Mouse (Mus musculus): ENCODE measurements around the gene Tsga10. TPM values are rescaled to one million over a fixed set of nuclear protein-coding genes. Genes with fewer than 3 reads are reported as not detected.

Tsga10 gene
- polyA plus RNA-seq (2016; fragmentation: Nextera tagmentation; extraction: Ambion mirVana): 6.9 and 7.1 TPM in 2 replicates

- Histone ChIP-seq H3K27me3 (ENCODE audit: low read depth, poor library complexity, severe bottlenecking) (no peaks in the 10 kb centered on the region), H3K4me3 (peak within 1 kb of the TSS; percentile 74), H3K36me3 (no peaks in the 10 kb centered on the region), H3K9me3 (replicated peaks) (no peaks in the 10 kb centered on the region), H3K4me1 (0 out of 2 replicates have a peak, but pooled peaks cover 4% of the 10 kb centered on the region), H3K27ac (peak within 1 kb of the TSS; percentile 85)
- WGBS: 83% methylated on average over 6 of the region's 6 CpGs
- DNase-seq (ENCODE audit: low spot score): no peak
Measured at GRCm38 (mm10) chr1:37866286-37866685, at the start of gene Tsga10. Gene Tsga10 (minus strand): TSS chr1:37866429.

- Histone ChIP-seq H3K27me3 (ENCODE audit: low read depth, poor library complexity, severe bottlenecking) (no peaks in the 10 kb centered on the region), H3K36me3 (no peaks in the 10 kb centered on the region), H3K9me3 (replicated peaks) (no peaks in the 10 kb centered on the region), H3K27ac (no peak overlapping the region), H3K4me1 (peaks cover 2% of the 10 kb centered on the region; the same call in 1 of the 2 replicates), H3K4me3 (no peak overlapping the region)
- DNase-seq (ENCODE audit: low spot score): no peak
- 79% methylated on average over 2 of the region's 2 CpGs for WGBS
Measured at GRCm38 (mm10) chr1:37912751-37913150, 46.5 kb upstream of the Tsga10 start.

GRCm38 (mm10) chr1:37903178-37903577, 36.9 kb upstream of the Tsga10 start:
- Histone ChIP-seq H3K4me1 (no peaks in the 10 kb centered on the region), H3K9me3 (replicated peaks) (no peaks in the 10 kb centered on the region), H3K27me3 (ENCODE audit: low read depth, poor library complexity, severe bottlenecking) (no peaks in the 10 kb centered on the region), H3K4me3 (no peak overlapping the region), H3K27ac (no peak overlapping the region), H3K36me3 (peaks cover 24% of the 10 kb centered on the region)
- 41% methylated on average over 6 of the region's 6 CpGs for WGBS
- no peak for DNase-seq (ENCODE audit: low spot score)

- Histone ChIP-seq H3K27me3 (ENCODE audit: low read depth, poor library complexity, severe bottlenecking) (no peaks in the 10 kb centered on the region), H3K27ac (no peak overlapping the region)
Measured at GRCm38 (mm10) chr1:37900288-37900687, 34.1 kb upstream of the Tsga10 start.

GRCm38 (mm10) chr1:37899816-37900215, 33.6 kb upstream of the Tsga10 start:
- 79% methylated on average over 4 of the region's 4 CpGs for WGBS
- no peaks in the 10 kb centered on the region for H3K9me3 ChIP-seq (replicated peaks)
- H3K4me1 ChIP-seq: no peaks in the 10 kb centered on the region
- H3K27ac ChIP-seq: no peak overlapping the region
- H3K4me3 ChIP-seq: no peak overlapping the region
- H3K27me3 ChIP-seq (ENCODE audit: low read depth, poor library complexity, severe bottlenecking): no peaks in the 10 kb centered on the region
- H3K36me3 ChIP-seq: peaks cover 58% of the 10 kb centered on the region
- DNase-seq (ENCODE audit: low spot score): no peak

More at GRCm38 (mm10) chr1:37900288-37900687, 34.1 kb upstream of the Tsga10 start:
- Histone ChIP-seq H3K4me1 (no peaks in the 10 kb centered on the region), H3K36me3 (peaks cover 53% of the 10 kb centered on the region), H3K4me3 (no peak overlapping the region), H3K9me3 (replicated peaks) (no peaks in the 10 kb centered on the region)
- 47% methylated on average over 6 of the region's 6 CpGs for WGBS
- DNase-seq (ENCODE audit: low spot score): no peak

- H3K36me3 ChIP-seq: peaks cover 62% of the 10 kb centered on the region
- no peaks in the 10 kb centered on the region for H3K9me3 ChIP-seq (replicated peaks)
- no peak overlapping the region for H3K27ac ChIP-seq
- peaks cover 10% of the 10 kb centered on the region for H3K4me1 ChIP-seq
- DNase-seq (ENCODE audit: low spot score): no peak
- H3K4me3 ChIP-seq: no peak overlapping the region
- no peaks in the 10 kb centered on the region for H3K27me3 ChIP-seq (ENCODE audit: low read depth, poor library complexity, severe bottlenecking)
Measured at GRCm38 (mm10) chr1:37894606-37895005, 28.4 kb upstream of the Tsga10 start.

GRCm38 (mm10) chr1:37891400-37891799, 25.2 kb upstream of the Tsga10 start:
- DNase-seq (ENCODE audit: low spot score): no peak
- Histone ChIP-seq H3K9me3 (replicated peaks) (no peaks in the 10 kb centered on the region), H3K27me3 (ENCODE audit: low read depth, poor library complexity, severe bottlenecking) (no peaks in the 10 kb centered on the region), H3K4me3 (peak overlapping the region; percentile 78), H3K27ac (no peak overlapping the region), H3K4me1 (peaks cover 16% of the 10 kb centered on the region), H3K36me3 (peaks cover 30% of the 10 kb centered on the region)
- 86% methylated on average over 3 of the region's 3 CpGs for WGBS

- Histone ChIP-seq H3K27ac (peak within 1 kb of the TSS; percentile 81), H3K27me3 (ENCODE audit: low read depth, poor library complexity, severe bottlenecking) (no peaks in the 10 kb centered on the region)
Measured at GRCm38 (mm10) chr1:37890025-37890652, 23.9 kb upstream of the Tsga10 start, which contains the start of the genes Mitd1 and Mrpl30. Gene Mitd1 (minus strand): TSS chr1:37890411. Gene Mrpl30 (plus strand): TSS chr1:37890477.

GRCm38 (mm10) chr1:37889206-37889605, 23.0 kb upstream of the Tsga10 start:
- Histone ChIP-seq H3K27ac (no peak overlapping the region), H3K27me3 (ENCODE audit: low read depth, poor library complexity, severe bottlenecking) (no peaks in the 10 kb centered on the region), H3K4me3 (peak overlapping the region; percentile 78), H3K36me3 (peaks cover 16% of the 10 kb centered on the region), H3K4me1 (peaks cover 16% of the 10 kb centered on the region), H3K9me3 (replicated peaks) (no peaks in the 10 kb centered on the region)
- DNase-seq (ENCODE audit: low spot score): no peak
- 78% methylated on average over 7 of the region's 7 CpGs for WGBS

More at GRCm38 (mm10) chr1:37890025-37890652, 23.9 kb upstream of the Tsga10 start, which contains the start of the genes Mitd1 and Mrpl30:
- peak within 1 kb of the TSS; percentile 78 for H3K4me3 ChIP-seq
- WGBS: under 1% methylated on average over 41 of the region's 41 CpGs
- peaks cover 16% of the 10 kb centered on the region for H3K4me1 ChIP-seq
- H3K36me3 ChIP-seq: peaks cover 17% of the 10 kb centered on the region
- H3K9me3 ChIP-seq (replicated peaks): no peaks in the 10 kb centered on the region
- peak; percentile 90 for DNase-seq (ENCODE audit: low spot score)

GRCm38 (mm10) chr1:37884451-37884850, 18.2 kb upstream of the Tsga10 start:
- 82% methylated on average over 4 of the region's 4 CpGs for WGBS
- no peaks in the 10 kb centered on the region for H3K27me3 ChIP-seq (ENCODE audit: low read depth, poor library complexity, severe bottlenecking)
- H3K4me1 ChIP-seq: peaks cover 4% of the 10 kb centered on the region; the same call in 1 of the 2 replicates
- H3K36me3 ChIP-seq: peaks cover 48% of the 10 kb centered on the region
- no peaks in the 10 kb centered on the region for H3K9me3 ChIP-seq (replicated peaks)
- DNase-seq (ENCODE audit: low spot score): no peak
- H3K4me3 ChIP-seq: no peak overlapping the region
- H3K27ac ChIP-seq: no peak overlapping the region

- Histone ChIP-seq H3K9me3 (replicated peaks) (no peaks in the 10 kb centered on the region), H3K27ac (no peak overlapping the region), H3K36me3 (peaks cover 58% of the 10 kb centered on the region), H3K27me3 (ENCODE audit: low read depth, poor library complexity, severe bottlenecking) (no peaks in the 10 kb centered on the region), H3K4me1 (no peaks in the 10 kb centered on the region), H3K4me3 (no peak overlapping the region)
- no peak for DNase-seq (ENCODE audit: low spot score)
- 92% methylated on average over 4 of the region's 4 CpGs for whole genome bisulfite sequencing
Measured at GRCm38 (mm10) chr1:37883411-37883810, 17.2 kb upstream of the Tsga10 start.

- DNase-seq (ENCODE audit: low spot score): no peak
- peaks cover 79% of the 10 kb centered on the region for H3K36me3 ChIP-seq
- peaks cover 1% of the 10 kb centered on the region for H3K4me1 ChIP-seq
- 95% methylated on average over 13 of the region's 13 CpGs for WGBS
- H3K27me3 ChIP-seq (ENCODE audit: low read depth, poor library complexity, severe bottlenecking): no peaks in the 10 kb centered on the region
- H3K4me3 ChIP-seq: no peak overlapping the region
- no peaks in the 10 kb centered on the region; the same call in 1 of the 2 replicates for H3K9me3 ChIP-seq (replicated peaks)
- no peak overlapping the region for H3K27ac ChIP-seq
Measured at GRCm38 (mm10) chr1:37877736-37878460, 11.7 kb upstream of the Tsga10 start.

GRCm38 (mm10) chr1:37873157-37873556, 6.9 kb upstream of the Tsga10 start:
- H3K27ac ChIP-seq: no peak overlapping the region
- H3K4me1 ChIP-seq: peaks cover 11% of the 10 kb centered on the region
- H3K36me3 ChIP-seq: peaks cover 39% of the 10 kb centered on the region
- WGBS: 92% methylated on average over 4 of the region's 4 CpGs
- H3K27me3 ChIP-seq (ENCODE audit: low read depth, poor library complexity, severe bottlenecking): no peaks in the 10 kb centered on the region
- no peaks in the 10 kb centered on the region; the same call in 1 of the 2 replicates for H3K9me3 ChIP-seq (replicated peaks)
- DNase-seq (ENCODE audit: low spot score): no peak
- H3K4me3 ChIP-seq: peak overlapping the region; percentile 63; the same call in 1 of the 2 replicates

Data from limb, embryonic 10.5 days (tissue).